In genomic region chr11:70029130-70029801, GRCm38 (mm10) we compare ENCODE assay signal across 8 mouse cellular contexts. TPM values are rescaled to one million over a fixed set of nuclear protein-coding genes. Genes with fewer than 3 reads are reported as not detected.
DNase-seq lines count a peak whose midpoint lies in the region; ATAC-seq and TF ChIP-seq lines count a peak whose summit lies in the region.

No protein-coding gene starts in this region.

- ATAC-seq in activated CD4-positive, CD25-positive, alpha-beta regulatory T cell, adult 4 months = peak; percentile 85
- ATAC-seq in embryonic facial prominence, embryonic 14.5 days (ENCODE audit: low read depth) = peak; percentile 92
- peak; percentile 47; the same call in 1 of the 2 replicates for ATAC-seq in liver, embryonic 14.5 days (ENCODE audit: insufficient read depth)
- ATAC-seq in neural tube, embryonic 12.5 days (ENCODE audit: low FRiP score, low read depth) = peak; percentile 95

- TF ChIP-seq EP300 in liver, embryonic 14.5 days (IDR thresholded peaks at IDR 0.05; ENCODE audit: low read depth) = no peak

- DNase-seq in embryonic facial prominence, embryonic 14.5 days (ENCODE audit: low spot score) = peak; percentile 98
- DNase-seq in heart, adult 9 months (ENCODE audit: low spot score in 2 of 2) = peak; percentile 81 to 87
- DNase-seq in kidney, postnatal 14 days = peak; percentile 65
- peak in 1 of 3 experiments; percentile 39 for DNase-seq in liver, embryonic 14.5 days (ENCODE audit: low read depth in 3 of 3, low spot score in 3 of 3)
- peak; percentile 85 for DNase-seq in testis, postnatal 14 days (ENCODE audit: low spot score)

- no peaks in the 10 kb centered on the region for H3K27me3 ChIP-seq in C2C12 (ENCODE audit: control insufficient read depth, insufficient read depth, insufficient read length)
- H3K27me3 ChIP-seq in embryonic facial prominence, embryonic 14.5 days (replicated peaks; ENCODE audit: control insufficient read depth, insufficient read depth, low read length) = no peaks in the 10 kb centered on the region
- H3K27me3 ChIP-seq in liver, embryonic 14.5 days (ENCODE audit: control insufficient read depth, insufficient read depth, low read length) = peaks cover 12% of the 10 kb centered on the region
- no peaks in the 10 kb centered on the region for H3K27me3 ChIP-seq in neural tube, embryonic 12.5 days (replicated peaks)

- peaks cover 25% of the 10 kb centered on the region for H3K36me3 ChIP-seq in C2C12 (ENCODE audit: control insufficient read depth, insufficient read depth)
- H3K36me3 ChIP-seq in embryonic facial prominence, embryonic 14.5 days (ENCODE audit: control insufficient read depth, insufficient read depth, low read length) = peaks cover 40% of the 10 kb centered on the region
- no peaks in the 10 kb centered on the region for H3K36me3 ChIP-seq in liver, embryonic 14.5 days (replicated peaks; ENCODE audit: control insufficient read depth, insufficient read depth, low read depth)
- peaks cover 26% of the 10 kb centered on the region for H3K36me3 ChIP-seq in neural tube, embryonic 12.5 days

- H3ac ChIP-seq in C2C12 (ENCODE audit: control insufficient read depth, insufficient read length, low read depth) = peak overlapping the region; percentile 52

- H3K4me3 ChIP-seq in C2C12 (ENCODE audit: insufficient read depth, poor library complexity, severe bottlenecking) = peak overlapping the region; percentile 8
- H3K4me3 ChIP-seq in embryonic facial prominence, embryonic 14.5 days (ENCODE audit: low read depth, low read length) = peak overlapping the region; percentile 22
- peak overlapping the region in 1 of 2 experiments; percentile 6; a peak in 1 of 4 replicates for H3K4me3 ChIP-seq in liver, embryonic 14.5 days (ENCODE audit: insufficient read depth in 1 of 2, low read depth in 2 of 2, low read length in 2 of 2)
- peak overlapping the region; percentile 29 for H3K4me3 ChIP-seq in neural tube, embryonic 12.5 days

- H3K79me2 ChIP-seq in C2C12 (ENCODE audit: control insufficient read depth, insufficient read depth) = peaks cover 56% of the 10 kb centered on the region

- H3K9ac ChIP-seq in embryonic facial prominence, embryonic 14.5 days (ENCODE audit: low read depth, low read length) = 0 out of 2 replicates have a peak overlapping the region, but pooled peaks have one; percentile 40
- no peak overlapping the region for H3K9ac ChIP-seq in liver, embryonic 14.5 days (replicated peaks)
- H3K9ac ChIP-seq in neural tube, embryonic 12.5 days = 0 out of 2 replicates have a peak overlapping the region, but pooled peaks have one; percentile 56

- WGBS in embryonic facial prominence, embryonic 14.5 days = 2% methylated on average over 20 of the region's 20 CpGs
- WGBS in liver, embryonic 14.5 days (ENCODE audit: insufficient replicate concordance) = 8% methylated on average over 20 of the region's 20 CpGs
- 1% methylated on average over 20 of the region's 20 CpGs for whole genome bisulfite sequencing in neural tube, embryonic 12.5 days

- peaks cover 16% of the 10 kb centered on the region for H3K79me3 ChIP-seq in C2C12 (ENCODE audit: low read depth)

- H3K9me3 ChIP-seq in embryonic facial prominence, embryonic 14.5 days (ENCODE audit: control insufficient read depth, low read length) = no peaks in the 10 kb centered on the region
- no peaks in the 10 kb centered on the region for H3K9me3 ChIP-seq in liver, embryonic 14.5 days (ENCODE audit: control insufficient read depth, low read length)
- H3K9me3 ChIP-seq in neural tube, embryonic 12.5 days = no peaks in the 10 kb centered on the region

- H3K27ac ChIP-seq in embryonic facial prominence, embryonic 14.5 days (replicated peaks; ENCODE audit: low read depth, low read length) = peak overlapping the region; percentile 95
- H3K27ac ChIP-seq in liver, embryonic 14.5 days = no peak overlapping the region
- peak overlapping the region; percentile 92 for H3K27ac ChIP-seq in neural tube, embryonic 12.5 days

- H3K4me2 ChIP-seq in embryonic facial prominence, embryonic 14.5 days (ENCODE audit: low read depth, low read length) = peak overlapping the region; percentile 51
- peak overlapping the region; percentile 13 for H3K4me2 ChIP-seq in liver, embryonic 14.5 days (ENCODE audit: low read depth)
- peak overlapping the region; percentile 68 for H3K4me2 ChIP-seq in neural tube, embryonic 12.5 days (replicated peaks)

- H3K4me1 ChIP-seq in embryonic facial prominence, embryonic 14.5 days (ENCODE audit: control insufficient read depth, insufficient read depth, low read length) = peaks cover 51% of the 10 kb centered on the region
- H3K4me1 ChIP-seq in liver, embryonic 14.5 days (replicated peaks; ENCODE audit: control insufficient read depth in 2 of 2, insufficient read depth in 2 of 2, low read length in 1 of 2) = peaks cover 3 to 15% of the 10 kb centered on the region in 2 experiments; a peak in 3 of 4 replicates
- peaks cover 58% of the 10 kb centered on the region for H3K4me1 ChIP-seq in neural tube, embryonic 12.5 days

- TF ChIP-seq CTCF in C2C12 (IDR thresholded peaks at IDR 0.05; ENCODE audit: control insufficient read depth, insufficient read depth, insufficient read length) = no peak
- no peak for TF ChIP-seq CTCF in liver, embryonic 14.5 days (IDR thresholded peaks at IDR 0.05; ENCODE audit: low read depth)

TF ChIP-seq in C2C12, 6 proteins besides CTCF, POLR2A, EP300 and RAD21:
- TF ChIP-seq CEBPB (IDR thresholded peaks at IDR 0.05; ENCODE audit: low read depth) (no peak), MAX (IDR thresholded peaks at IDR 0.05) (peak; percentile 34)
TF ChIP-seq in C2C12: peak in this region for 1.

RNA-seq across cellular contexts. Expression of gene Dlg4, which starts 12.5 kb away (rescaled TPM):
- polyA plus RNA-seq in C2C12 (2012; fragmentation: generic; extraction: Trizol) = 25.3 TPM
- polyA plus RNA-seq in activated CD4-positive, CD25-positive, alpha-beta regulatory T cell, adult 4 months (2017; shearing (Covaris generic)) = 10 to 100 TPM in 1 of 2 experiments, 1 to 10 TPM in 1; 9.7 to 11.6 TPM
- 7.3 and 8.4 TPM in 2 replicates for polyA plus RNA-seq in embryonic facial prominence, embryonic 14.5 days (2014; fragmentation: Nextera tagmentation; extraction: Ambion mirVana)
- polyA plus RNA-seq in liver, embryonic 14.5 days (2012; rRNA removed) = 1.5 and 1.9 TPM in 2 replicates
- 0.33 and 0.54 TPM in 2 replicates for polyA plus RNA-seq in liver, embryonic 14.5 days (2014; fragmentation: Nextera tagmentation; extraction: Ambion mirVana)
- polyA plus RNA-seq in neural tube, embryonic 12.5 days (2016; fragmentation: Nextera tagmentation; extraction: Ambion mirVana) = 23.6 and 25.5 TPM in 2 replicates

RNA-seq across cellular contexts. Expression of gene Acadvl, which starts 14.1 kb away (rescaled TPM):
- polyA plus RNA-seq in C2C12 (2012; fragmentation: generic; extraction: Trizol) = 87.8 TPM
- 100 to 1,000 TPM; 107 to 139 TPM for polyA plus RNA-seq in activated CD4-positive, CD25-positive, alpha-beta regulatory T cell, adult 4 months (2017; shearing (Covaris generic))
- 90.0 and 95.5 TPM in 2 replicates for polyA plus RNA-seq in embryonic facial prominence, embryonic 14.5 days (2014; fragmentation: Nextera tagmentation; extraction: Ambion mirVana)
- 27.8 and 40.6 TPM in 2 replicates for polyA plus RNA-seq in liver, embryonic 14.5 days (2012; rRNA removed)
- polyA plus RNA-seq in liver, embryonic 14.5 days (2014; fragmentation: Nextera tagmentation; extraction: Ambion mirVana) = 84.1 and 98.1 TPM in 2 replicates
- 59.1 and 63.7 TPM in 2 replicates for polyA plus RNA-seq in neural tube, embryonic 12.5 days (2016; fragmentation: Nextera tagmentation; extraction: Ambion mirVana)

RNA-seq across cellular contexts. Expression of gene Asgr1, which starts 24.6 kb away (rescaled TPM):
- polyA plus RNA-seq in C2C12 (2012; fragmentation: generic; extraction: Trizol) = 4.0 TPM
- not detected for polyA plus RNA-seq in activated CD4-positive, CD25-positive, alpha-beta regulatory T cell, adult 4 months (2017; shearing (Covaris generic))
- 2.0 and 2.2 TPM in 2 replicates for polyA plus RNA-seq in embryonic facial prominence, embryonic 14.5 days (2014; fragmentation: Nextera tagmentation; extraction: Ambion mirVana)
- 1.3 TPM in 2 replicates for polyA plus RNA-seq in liver, embryonic 14.5 days (2012; rRNA removed)
- polyA plus RNA-seq in liver, embryonic 14.5 days (2014; fragmentation: Nextera tagmentation; extraction: Ambion mirVana) = 2.6 and 4.1 TPM in 2 replicates
- 0.68 and 1.1 TPM in 2 replicates for polyA plus RNA-seq in neural tube, embryonic 12.5 days (2016; fragmentation: Nextera tagmentation; extraction: Ambion mirVana)

RNA-seq across cellular contexts. Expression of gene Dvl2, which starts 28.9 kb away (rescaled TPM):
- polyA plus RNA-seq in C2C12 (2012; fragmentation: generic; extraction: Trizol) = 36.4 TPM
- polyA plus RNA-seq in activated CD4-positive, CD25-positive, alpha-beta regulatory T cell, adult 4 months (2017; shearing (Covaris generic)) = 1 to 10 TPM; 2.7 to 3.9 TPM
- polyA plus RNA-seq in embryonic facial prominence, embryonic 14.5 days (2014; fragmentation: Nextera tagmentation; extraction: Ambion mirVana) = 30.8 and 36.2 TPM in 2 replicates
- 4.2 and 4.6 TPM in 2 replicates for polyA plus RNA-seq in liver, embryonic 14.5 days (2012; rRNA removed)
- polyA plus RNA-seq in liver, embryonic 14.5 days (2014; fragmentation: Nextera tagmentation; extraction: Ambion mirVana) = 3.4 and 4.2 TPM in 2 replicates
- polyA plus RNA-seq in neural tube, embryonic 12.5 days (2016; fragmentation: Nextera tagmentation; extraction: Ambion mirVana) = 39.0 and 40.7 TPM in 2 replicates

RNA-seq across cellular contexts. Expression of gene Phf23, which starts 33.7 kb away (rescaled TPM):
- polyA plus RNA-seq in C2C12 (2012; fragmentation: generic; extraction: Trizol) = 93.4 TPM
- 10 to 100 TPM; 32.1 to 44.9 TPM for polyA plus RNA-seq in activated CD4-positive, CD25-positive, alpha-beta regulatory T cell, adult 4 months (2017; shearing (Covaris generic))
- polyA plus RNA-seq in embryonic facial prominence, embryonic 14.5 days (2014; fragmentation: Nextera tagmentation; extraction: Ambion mirVana) = 47.0 and 49.3 TPM in 2 replicates
- 10.8 and 14.8 TPM in 2 replicates for polyA plus RNA-seq in liver, embryonic 14.5 days (2012; rRNA removed)
- 11.9 and 12.1 TPM in 2 replicates for polyA plus RNA-seq in liver, embryonic 14.5 days (2014; fragmentation: Nextera tagmentation; extraction: Ambion mirVana)
- 89.4 and 92.5 TPM in 2 replicates for polyA plus RNA-seq in neural tube, embryonic 12.5 days (2016; fragmentation: Nextera tagmentation; extraction: Ambion mirVana)

Comparison
In these comparisons a context has a peak if more than half of its experiments do, and no peak if none do; other contexts are left out.
1. H3K4me2 ChIP-seq: peak in every context shown above with its lines; median percentile 68 in neural tube, embryonic 12.5 days; 51 in embryonic facial prominence, embryonic 14.5 days; 13 in liver, embryonic 14.5 days.